Mouse (Mus musculus) hindbrain, embryonic 14.5 days (tissue): ENCODE results near the gene Ano6. TPM values are rescaled to one million over a fixed set of nuclear protein-coding genes. Genes with fewer than 3 reads are reported as not detected.
A peak's percentile ranks its signal among the peaks of the same experiment; 100 is the strongest.
"Not testable (repeated sequence)": the region's sequence is repeated elsewhere in the genome, so short reads cannot be mapped to it uniquely, and the experiment has no call there.

Experiments used
- ATAC-seq: fragments of 200-750 bp; cut with Nextera tagmentation; 2 replicates; pipeline ENCODE4 v1.8.0; 2017; ENCODE audit warnings: moderate number of reproducible peaks, mild to moderate bottlenecking, moderate TSS enrichment, moderate library complexity; ENCODE audit not compliant: low FRiP score
- DNase-seq: peaks from one replicate; pipeline ENCODE4 v3.0.0-alpha.2; 2015; ENCODE audit warnings: low spot score
- H3K27ac ChIP-seq: fragments of 300-500 bp; sonication (generic); 2 replicates; pipeline ENCODE4 v1.5.1; 2014; ENCODE audit warnings: mild to moderate bottlenecking, moderate library complexity
- H3K27me3 ChIP-seq: fragments of 300-500 bp; sonication (generic); 2 replicates; pipeline ENCODE4 v1.6.1; 2014; ENCODE audit warnings: mild to moderate bottlenecking, low read length, mixed read lengths; ENCODE audit not compliant: control insufficient read depth, insufficient read depth
- H3K36me3 ChIP-seq: fragments of 300-500 bp; sonication (generic); replicated peaks from 2 replicates; pipeline ENCODE4 v1.6.1; 2014; ENCODE audit not compliant: control insufficient read depth, insufficient read depth
- H3K4me1 ChIP-seq: fragments of 300-500 bp; sonication (generic); replicated peaks from 2 replicates; pipeline ENCODE4 v1.6.1; 2014; ENCODE audit warnings: antibody characterized with exemption, low read length, mixed read lengths; ENCODE audit not compliant: control insufficient read depth, insufficient read depth
- H3K4me2 ChIP-seq: fragments of 300-500 bp; sonication (generic); replicated peaks from 2 replicates; pipeline ENCODE4 v1.6.1; 2014; ENCODE audit warnings: mild to moderate bottlenecking, moderate library complexity
- H3K4me3 ChIP-seq: fragments of 300-500 bp; sonication (generic); replicated peaks from 2 replicates; pipeline ENCODE4 v1.5.1; 2014; ENCODE audit warnings: mild to moderate bottlenecking, low read length
- H3K9ac ChIP-seq: fragments of 300-500 bp; sonication (generic); 2 replicates; pipeline ENCODE4 v1.6.1; 2014
- H3K9me3 ChIP-seq: fragments of 300-500 bp; sonication (generic); 2 replicates; pipeline ENCODE4 v1.6.1; 2016; ENCODE audit warnings: low read length; ENCODE audit not compliant: control insufficient read depth
- WGBS: fragments of 180-500 bp; shearing (Covaris S2); extraction: QIAGEN DNeasy Blood & Tissue Kit; methylation state at CpG from one replicate; pipeline ENCODE4 v1.1.7; 2014; 5-methylcytosine and 5-hydroxymethylcytosine counted together
- polyA plus RNA-seq: library from polyadenylated mRNA; unstranded; fragments of >200 nt; fragmentation: Nextera tagmentation; extraction: Ambion mirVana; gene quantifications from 2 replicates; pipeline ENCODE4 v1.2.1, GENCODE M21; 2014

Ano6 gene
- polyA plus RNA-seq, 1 experiment from 2014 or later = 33.2 TPM

- 81% methylated on average over 3 of the region's 3 CpGs for WGBS
- no peak overlapping the region for H3K4me3 ChIP-seq
- peaks cover 7% of the 10 kb centered on the region; the same call in 1 of the 2 replicates for H3K4me1 ChIP-seq
- DNase-seq (no peak), ATAC-seq (no peak)
- no peak overlapping the region for H3K27ac ChIP-seq
- H3K9me3 ChIP-seq = no peaks in the 10 kb centered on the region
- no peaks in the 10 kb centered on the region for H3K27me3 ChIP-seq
- no peak overlapping the region for H3K9ac ChIP-seq
- no peaks in the 10 kb centered on the region for H3K36me3 ChIP-seq
- no peak overlapping the region for H3K4me2 ChIP-seq
These were observed 26.9 kb downstream of the Ano6 start for GRCm38 (mm10) chr15:95817501-95817900.

GRCm38 (mm10) chr15:95819249-95820035 is 28.8 kb downstream of the Ano6 start:
- WGBS = 79% methylated on average over 9 of the region's 9 CpGs
- no peak overlapping the region for H3K27ac ChIP-seq
- H3K4me2 ChIP-seq = no peak overlapping the region
- no peak for DNase-seq
- H3K36me3 ChIP-seq = no peaks in the 10 kb centered on the region
- ATAC-seq = no peak
- no peaks in the 10 kb centered on the region for H3K9me3 ChIP-seq
- H3K9ac ChIP-seq = no peak overlapping the region
- H3K4me3 ChIP-seq = no peak overlapping the region
- H3K27me3 ChIP-seq = no peaks in the 10 kb centered on the region
- peaks cover 7% of the 10 kb centered on the region; the same call in 1 of the 2 replicates for H3K4me1 ChIP-seq

DNA sequence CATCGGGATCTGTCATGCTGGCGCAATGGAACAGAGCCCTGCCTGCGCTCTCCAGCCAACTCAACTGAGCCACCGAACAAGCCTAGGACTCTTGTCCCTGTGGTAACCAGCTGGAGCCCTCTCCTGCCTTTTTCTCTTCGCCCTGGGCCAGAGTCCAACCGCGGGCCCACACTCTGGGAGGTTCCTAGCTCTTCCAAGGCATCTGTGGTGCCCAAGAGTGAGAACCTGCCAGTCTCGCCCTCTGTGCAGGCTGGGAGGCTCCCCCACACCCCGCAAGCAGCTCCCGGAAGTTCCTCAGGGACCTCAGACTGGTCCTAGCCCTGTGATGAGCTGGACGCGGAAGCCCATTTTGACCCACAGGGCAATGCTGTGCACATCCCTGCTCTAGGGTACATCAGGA is 29.5 kb downstream of the Ano6 start:
- peaks cover 7% of the 10 kb centered on the region; the same call in 1 of the 2 replicates for H3K4me1 ChIP-seq
- H3K9ac ChIP-seq = no peak overlapping the region
- no peaks in the 10 kb centered on the region for H3K36me3 ChIP-seq
- H3K4me2 ChIP-seq = no peak overlapping the region
- H3K9me3 ChIP-seq = no peaks in the 10 kb centered on the region
- no peaks in the 10 kb centered on the region for H3K27me3 ChIP-seq
- 93% methylated on average over 12 of the region's 12 CpGs for WGBS
- ATAC-seq (no peak), DNase-seq (no peak)
- no peak overlapping the region for H3K4me3 ChIP-seq
- H3K27ac ChIP-seq = no peak overlapping the region

DNA sequence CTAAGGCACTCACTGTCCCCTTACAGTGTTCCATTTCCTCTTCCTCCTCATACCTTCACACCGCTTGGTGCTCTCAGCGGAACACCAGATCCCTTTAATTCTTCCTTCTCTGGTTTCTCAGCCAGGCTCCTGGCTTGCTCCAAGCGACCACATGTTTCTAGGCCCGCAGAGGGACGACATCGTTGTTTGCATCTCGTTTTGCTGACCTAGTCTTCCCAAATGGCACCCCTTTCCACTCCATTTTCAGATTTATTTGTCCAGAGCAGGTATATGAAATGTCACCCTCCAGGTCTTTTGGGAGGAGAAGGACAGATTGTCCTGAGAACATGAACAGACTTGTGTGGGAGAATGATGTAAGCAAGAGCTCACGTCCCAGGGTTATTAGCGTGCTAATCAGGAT is 30.0 kb downstream of the Ano6 start:
- Histone ChIP-seq H3K36me3 (no peaks in the 10 kb centered on the region), H3K27ac (no peak overlapping the region), H3K9ac (no peak overlapping the region), H3K4me1 (peaks cover 7% of the 10 kb centered on the region; the same call in 1 of the 2 replicates), H3K4me3 (no peak overlapping the region), H3K4me2 (no peak overlapping the region), H3K27me3 (no peaks in the 10 kb centered on the region), H3K9me3 (no peaks in the 10 kb centered on the region)
- ATAC-seq = no peak
- no peak for DNase-seq
- WGBS = 82% methylated on average over 9 of the region's 9 CpGs

DNA sequence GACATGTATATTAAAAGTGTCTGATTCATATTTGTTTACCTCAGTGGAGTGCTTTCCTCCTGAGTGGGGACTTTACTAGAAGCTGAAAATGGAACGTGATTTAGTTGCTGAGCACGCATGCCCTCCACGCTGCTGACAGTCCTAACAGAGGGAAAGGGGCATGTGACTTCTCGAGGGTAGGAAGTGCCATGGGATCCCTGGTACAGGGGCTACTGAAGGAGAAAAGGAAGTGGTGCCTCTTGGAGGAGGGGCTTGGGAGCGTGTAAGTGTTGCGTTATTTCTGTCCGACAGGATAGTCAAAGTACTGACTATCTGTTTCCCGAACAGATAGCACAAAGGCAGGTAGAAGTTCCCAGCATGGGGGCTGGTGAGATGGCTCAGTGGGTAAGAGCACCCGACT is 31.5 kb downstream of the Ano6 start:
- DNase-seq = no peak
- Histone ChIP-seq H3K9me3 (no peaks in the 10 kb centered on the region), H3K27me3 (no peaks in the 10 kb centered on the region), H3K27ac (no peak overlapping the region), H3K4me3 (no peak overlapping the region), H3K4me2 (no peak overlapping the region), H3K36me3 (no peaks in the 10 kb centered on the region), H3K4me1 (peaks cover 10% of the 10 kb centered on the region), H3K9ac (no peak overlapping the region)
- no peak for ATAC-seq
- WGBS = 93% methylated on average over 9 of the region's 9 CpGs

- ATAC-seq (no peak), DNase-seq (no peak)
- Histone ChIP-seq H3K36me3 (no peaks in the 10 kb centered on the region), H3K9me3 (no peaks in the 10 kb centered on the region), H3K4me3 (no peak overlapping the region), H3K4me2 (no peak overlapping the region), H3K4me1 (peaks cover 17% of the 10 kb centered on the region), H3K27ac (no peak overlapping the region), H3K27me3 (no peaks in the 10 kb centered on the region), H3K9ac (no peak overlapping the region)
- WGBS = 86% methylated on average over 13 of the region's 13 CpGs
These were observed 33.0 kb downstream of the Ano6 start for GRCm38 (mm10) chr15:95823383-95824306.

DNA sequence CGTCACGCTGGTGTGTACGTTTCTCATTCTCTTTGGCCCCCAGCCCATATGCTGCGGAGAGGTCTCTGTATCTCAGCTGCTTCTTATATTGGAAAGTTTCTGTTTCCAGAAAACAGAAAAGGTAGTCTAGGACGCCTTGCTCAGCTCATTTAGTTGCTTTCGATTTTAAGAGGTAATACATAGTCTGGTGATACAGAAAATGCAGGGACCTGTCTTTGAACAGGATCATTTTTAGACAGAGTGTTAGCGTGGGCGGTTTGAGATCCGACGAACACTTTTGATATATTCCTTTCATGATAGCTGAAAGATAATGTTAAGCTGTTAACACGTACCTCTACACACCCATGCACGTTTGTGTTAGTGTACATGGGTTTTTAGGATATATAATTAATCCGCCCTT is 35.9 kb downstream of the Ano6 start:
- H3K9ac ChIP-seq = no peak overlapping the region
- H3K4me3 ChIP-seq = no peak overlapping the region
- H3K36me3 ChIP-seq = no peaks in the 10 kb centered on the region
- no peaks in the 10 kb centered on the region for H3K27me3 ChIP-seq
- H3K27ac ChIP-seq = no peak overlapping the region
- ATAC-seq = no peak
- DNase-seq = no peak
- no peak overlapping the region for H3K4me2 ChIP-seq
- 87% methylated on average over 13 of the region's 13 CpGs for WGBS
- H3K9me3 ChIP-seq = no peaks in the 10 kb centered on the region
- peaks cover 34% of the 10 kb centered on the region for H3K4me1 ChIP-seq

- no peak for ATAC-seq
These were observed 36.9 kb downstream of the Ano6 start for GRCm38 (mm10) chr15:95827465-95827971.

GRCm38 (mm10) chr15:95828018-95828646 is 37.5 kb downstream of the Ano6 start:
- H3K27ac ChIP-seq, H3K4me3 ChIP-seq, H3K36me3 ChIP-seq, ATAC-seq, H3K9ac ChIP-seq, H3K27me3 ChIP-seq, H3K9me3 ChIP-seq, DNase-seq: not testable (repeated sequence)
- 29% methylated on average over 8 of the region's 8 CpGs for WGBS
- Histone ChIP-seq H3K4me1 (peaks cover 34% of the 10 kb centered on the region), H3K4me2 (0 out of 2 replicates have a peak overlapping the region, but pooled peaks have one; percentile 4)

More at GRCm38 (mm10) chr15:95827465-95827971, 36.9 kb downstream of the Ano6 start:
- Histone ChIP-seq H3K27me3 (no peaks in the 10 kb centered on the region), H3K4me3 (no peak overlapping the region), H3K9ac (no peak overlapping the region), H3K27ac (no peak overlapping the region), H3K4me2 (0 out of 2 replicates have a peak overlapping the region, but pooled peaks have one; percentile 4), H3K4me1 (peaks cover 34% of the 10 kb centered on the region), H3K9me3 (no peaks in the 10 kb centered on the region), H3K36me3 (no peaks in the 10 kb centered on the region)
- DNase-seq = peak; percentile 44
- WGBS = 10% methylated on average over 11 of the region's 11 CpGs
